Mouse (Mus musculus) G1E (cell line): ENCODE measurements around the gene Boll. TPM values are rescaled to one million over a fixed set of nuclear protein-coding genes. Genes with fewer than 3 reads are reported as not detected.

Experiments
- ATAC-seq: 2 replicates; pipeline ENCODE4 v1.8.0; 2016; ENCODE audit warnings: mild to moderate bottlenecking; ENCODE audit not compliant: insufficient number of reproducible peaks, poor library complexity, low FRiP score, severe bottlenecking; ENCODE audit errors: extremely low read depth
- DNase-seq: peaks from one replicate; pipeline ENCODE4 v3.0.0; 2012; ENCODE audit warnings: low spot score
- H3K27me3 ChIP-seq: 2 replicates; pipeline ENCODE4 v1.6.1; 2012; ENCODE audit warnings: mild to moderate bottlenecking, low read length, inconsistent platforms; ENCODE audit not compliant: insufficient read depth
- H3K36me3 ChIP-seq: replicated peaks from 2 replicates; pipeline ENCODE3; 2012; ENCODE audit warnings: mild to moderate bottlenecking, inconsistent platforms
- H3K4me1 ChIP-seq: 2 replicates; pipeline ENCODE4 v1.6.1; 2012; ENCODE audit warnings: low read depth, low read length, inconsistent platforms, mixed read lengths; ENCODE audit not compliant: insufficient read depth
- H3K4me3 ChIP-seq: 2 replicates; pipeline ENCODE4 v1.5.1; 2012; ENCODE audit warnings: low read depth, mild to moderate bottlenecking, inconsistent platforms, low read length, moderate library complexity, mixed read lengths
- H3K9me3 ChIP-seq: replicated peaks from 2 replicates; pipeline ENCODE4 v1.6.1; 2012; ENCODE audit warnings: inconsistent platforms
- CTCF ChIP-seq: IDR thresholded peaks from 2 replicates; pipeline ENCODE4 v1.5.1; 2012; ENCODE audit warnings: low read depth, low read length, inconsistent platforms, mixed read lengths
- GATA1 ChIP-seq: IDR thresholded peaks from 2 replicates; pipeline ENCODE4 v1.6.1; 2012; ENCODE audit warnings: borderline replicate concordance, low read length, inconsistent platforms, mixed read lengths
- GATA2 ChIP-seq: IDR thresholded peaks from 2 replicates; pipeline ENCODE4 v1.6.1; 2012; ENCODE audit warnings: low read depth, low read length, inconsistent platforms, borderline replicate concordance
- POLR2AphosphoS5 ChIP-seq: IDR thresholded peaks from 2 replicates; pipeline ENCODE4 v1.6.1; 2012; ENCODE audit warnings: low read depth, low read length, inconsistent platforms; ENCODE audit not compliant: insufficient replicate concordance
- TAL1 ChIP-seq: conservative IDR thresholded peaks from 2 replicates; pipeline ENCODE4 v1.6.1; 2012; ENCODE audit warnings: low read depth, low read length, inconsistent platforms, mixed read lengths
- polyA plus RNA-seq: library from polyadenylated mRNA; stranded (reverse); fragments of >175 nt; gene quantifications from 2 replicates; pipeline ENCODE4 v1.2.3, GENCODE M21; 2012
- total RNA-seq, 2 experiments: library from RNA; stranded (forward) in 1 of 2; stranded (reverse) in 1 of 2; fragments of 200-1000 nt in 1 of 2; fragments of >200 nt in 1 of 2; fragmentation: Nextera tagmentation in 1 of 2; gene quantifications; 2 replicates each; pipeline ENCODE4 v1.2.3; 2014 to 2017

Boll gene
- total and polyA plus RNA-seq, 3 experiments = 0.16 TPM; not detected in 2

GRCm38 (mm10) chr1:55224111-55224510 is 139.2 kb downstream of the Boll start:
- Histone ChIP-seq H3K36me3 (no peaks in the 10 kb centered on the region), H3K4me3 (no peak overlapping the region), H3K9me3 (no peaks in the 10 kb centered on the region), H3K4me1 (no peaks in the 10 kb centered on the region; the same call in 1 of the 2 replicates), H3K27me3 (peaks cover 33% of the 10 kb centered on the region)
- DNase-seq (no peak), ATAC-seq (no peak)
- TF ChIP-seq POLR2AphosphoS5 = no peak
- no peak for TF ChIP-seq TAL1

GRCm38 (mm10) chr1:55223026-55223425 is 140.2 kb downstream of the Boll start:
- H3K27me3 ChIP-seq = peaks cover 34% of the 10 kb centered on the region
- no peak for ATAC-seq
- DNase-seq = no peak
- TF ChIP-seq GATA1 = no peak
- H3K4me3 ChIP-seq = no peak overlapping the region
- H3K36me3 ChIP-seq = no peaks in the 10 kb centered on the region
- no peaks in the 10 kb centered on the region for H3K4me1 ChIP-seq
- no peaks in the 10 kb centered on the region for H3K9me3 ChIP-seq

GRCm38 (mm10) chr1:55221352-55221751 is 141.9 kb downstream of the Boll start:
- no peak for DNase-seq
- Histone ChIP-seq H3K9me3 (no peaks in the 10 kb centered on the region), H3K36me3 (no peaks in the 10 kb centered on the region), H3K4me3 (no peak overlapping the region), H3K4me1 (no peaks in the 10 kb centered on the region), H3K27me3 (peaks cover 32% of the 10 kb centered on the region)
- ATAC-seq = no peak
- TF ChIP-seq CTCF (no peak), GATA2 (no peak), GATA1 (no peak), POLR2AphosphoS5 (no peak), TAL1 (no peak)

- Histone ChIP-seq H3K36me3 (no peaks in the 10 kb centered on the region), H3K9me3 (no peaks in the 10 kb centered on the region), H3K4me3 (no peak overlapping the region), H3K4me1 (peaks cover 7% of the 10 kb centered on the region), H3K27me3 (peaks cover 24% of the 10 kb centered on the region)
- ATAC-seq (no peak), DNase-seq (no peak)
- no peak for TF ChIP-seq CTCF
- TF ChIP-seq GATA2 = no peak
These were observed 146.1 kb downstream of the Boll start for GRCm38 (mm10) chr1:55217191-55217590.

DNA sequence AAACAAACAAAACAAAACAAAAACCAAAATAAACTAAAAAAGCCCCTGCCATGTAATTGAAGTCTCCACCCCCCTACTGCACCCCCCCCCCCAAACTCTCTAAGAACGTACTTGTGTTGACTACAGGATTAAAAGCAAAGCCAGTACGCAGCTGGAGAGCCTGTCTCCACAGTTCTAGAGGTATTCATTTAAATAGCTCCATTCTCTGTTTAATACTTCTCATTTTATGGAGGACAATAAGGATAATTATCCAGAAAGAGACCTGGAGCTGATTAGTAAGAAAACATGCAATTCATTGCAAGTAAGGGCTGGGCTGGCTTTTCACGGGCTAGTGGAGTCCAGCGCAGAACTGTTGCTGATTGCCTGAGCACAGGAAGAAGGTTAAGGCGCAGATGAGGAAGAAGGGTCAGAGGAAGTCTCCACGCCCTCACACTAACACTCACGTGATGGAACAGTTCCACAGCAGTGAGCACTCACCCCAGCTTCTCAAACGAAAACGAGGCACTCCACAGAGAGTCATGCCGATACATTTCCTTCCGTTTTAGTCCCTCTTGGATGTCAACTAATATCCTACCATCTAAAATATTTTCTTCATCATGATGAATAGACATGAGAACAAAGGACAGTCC is 148.0 kb downstream of the Boll start:
- Histone ChIP-seq H3K36me3 (no peaks in the 10 kb centered on the region), H3K9me3 (no peaks in the 10 kb centered on the region), H3K4me3 (no peak overlapping the region), H3K27me3 (peaks cover 23% of the 10 kb centered on the region), H3K4me1 (peaks cover 7% of the 10 kb centered on the region)
- DNase-seq = no peak
- TF ChIP-seq GATA2 (no peak), POLR2AphosphoS5 (no peak), TAL1 (no peak), GATA1 (no peak), CTCF (no peak)
- peak; percentile 94 for ATAC-seq

GRCm38 (mm10) chr1:55213936-55214335 is 149.3 kb downstream of the Boll start:
- Histone ChIP-seq H3K27me3 (peaks cover 19% of the 10 kb centered on the region), H3K4me3 (no peak overlapping the region), H3K9me3 (no peaks in the 10 kb centered on the region), H3K36me3 (no peaks in the 10 kb centered on the region), H3K4me1 (peaks cover 7% of the 10 kb centered on the region)
- TF ChIP-seq GATA1 = no peak
- no peak for TF ChIP-seq GATA2
- no peak for TF ChIP-seq POLR2AphosphoS5
- DNase-seq = no peak
- ATAC-seq = no peak

DNA sequence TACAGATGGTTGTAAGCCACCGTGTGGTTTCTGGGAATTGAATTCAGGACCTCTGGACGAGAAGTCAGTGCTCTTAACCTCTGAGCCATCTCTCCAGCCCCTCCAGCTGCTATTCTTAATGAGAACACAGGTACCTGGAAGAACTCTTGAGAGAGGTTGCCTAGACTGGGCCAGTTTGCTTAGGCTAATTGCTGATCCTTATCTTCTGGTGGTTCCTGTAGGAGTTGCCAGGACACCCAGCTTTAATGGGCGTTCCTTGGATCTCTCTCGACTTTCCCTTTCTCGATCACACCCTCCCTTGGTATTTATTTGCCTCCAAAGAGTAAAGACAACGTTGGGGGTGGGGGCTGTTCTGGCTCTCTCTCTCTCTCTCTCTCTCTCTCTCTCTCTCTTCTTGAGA is 149.8 kb downstream of the Boll start:
- TF ChIP-seq GATA1 = no peak
- DNase-seq = no peak
- Histone ChIP-seq H3K4me1 (peaks cover 7% of the 10 kb centered on the region), H3K36me3 (no peaks in the 10 kb centered on the region), H3K27me3 (peaks cover 19% of the 10 kb centered on the region), H3K4me3 (no peak overlapping the region), H3K9me3 (no peaks in the 10 kb centered on the region)
- no peak for ATAC-seq

DNA sequence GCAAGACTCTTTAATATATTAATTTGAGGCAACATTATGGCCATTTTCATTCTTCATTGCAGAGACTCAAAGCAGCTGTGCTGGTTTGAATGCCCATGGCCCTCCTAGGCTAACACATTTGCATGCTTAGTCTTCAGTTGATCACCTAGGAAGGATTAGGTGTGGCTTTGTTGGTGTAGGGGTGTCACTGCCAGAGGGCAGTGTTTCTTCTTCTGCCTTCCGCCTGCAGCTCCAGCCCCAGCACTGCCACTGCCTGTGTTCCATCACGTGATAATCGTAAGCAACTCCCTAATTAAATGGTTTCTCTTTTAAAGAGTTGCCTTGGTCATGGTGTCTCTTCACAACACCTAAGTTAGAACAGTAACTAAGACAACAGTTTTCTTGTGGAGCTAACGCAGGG is 150.5 kb downstream of the Boll start:
- Histone ChIP-seq H3K9me3 (no peaks in the 10 kb centered on the region), H3K27me3 (peaks cover 16% of the 10 kb centered on the region), H3K4me1 (peaks cover 7% of the 10 kb centered on the region), H3K36me3 (no peaks in the 10 kb centered on the region), H3K4me3 (no peak overlapping the region)
- DNase-seq (no peak), ATAC-seq (no peak)
- TF ChIP-seq TAL1 (no peak), GATA2 (no peak), POLR2AphosphoS5 (no peak), CTCF (no peak), GATA1 (no peak)
